Mouse (Mus musculus) hematopoietic multipotent progenitor cell, adult 10-12 weeks (in vitro differentiated cells): Measurements from ENCODE around the gene Castor1. TPM values are rescaled to one million over a fixed set of nuclear protein-coding genes. Genes with fewer than 3 reads are reported as not detected.

Experiments
- polyA plus RNA-seq: library from polyadenylated mRNA; stranded (reverse); fragments of >175 nt; gene quantifications from 2 replicates; pipeline ENCODE4 v1.2.3, GENCODE M21; 2012; ENCODE audit warnings: low replicate concordance

Castor1 gene
- polyA plus RNA-seq: 4.4 and 7.2 TPM in 2 replicates

GRCm38 (mm10) chr11:4217914-4218629 lies at the start of gene Castor1:
TSS of gene Castor1 (plus strand) at chr11:4218225.

DNA sequence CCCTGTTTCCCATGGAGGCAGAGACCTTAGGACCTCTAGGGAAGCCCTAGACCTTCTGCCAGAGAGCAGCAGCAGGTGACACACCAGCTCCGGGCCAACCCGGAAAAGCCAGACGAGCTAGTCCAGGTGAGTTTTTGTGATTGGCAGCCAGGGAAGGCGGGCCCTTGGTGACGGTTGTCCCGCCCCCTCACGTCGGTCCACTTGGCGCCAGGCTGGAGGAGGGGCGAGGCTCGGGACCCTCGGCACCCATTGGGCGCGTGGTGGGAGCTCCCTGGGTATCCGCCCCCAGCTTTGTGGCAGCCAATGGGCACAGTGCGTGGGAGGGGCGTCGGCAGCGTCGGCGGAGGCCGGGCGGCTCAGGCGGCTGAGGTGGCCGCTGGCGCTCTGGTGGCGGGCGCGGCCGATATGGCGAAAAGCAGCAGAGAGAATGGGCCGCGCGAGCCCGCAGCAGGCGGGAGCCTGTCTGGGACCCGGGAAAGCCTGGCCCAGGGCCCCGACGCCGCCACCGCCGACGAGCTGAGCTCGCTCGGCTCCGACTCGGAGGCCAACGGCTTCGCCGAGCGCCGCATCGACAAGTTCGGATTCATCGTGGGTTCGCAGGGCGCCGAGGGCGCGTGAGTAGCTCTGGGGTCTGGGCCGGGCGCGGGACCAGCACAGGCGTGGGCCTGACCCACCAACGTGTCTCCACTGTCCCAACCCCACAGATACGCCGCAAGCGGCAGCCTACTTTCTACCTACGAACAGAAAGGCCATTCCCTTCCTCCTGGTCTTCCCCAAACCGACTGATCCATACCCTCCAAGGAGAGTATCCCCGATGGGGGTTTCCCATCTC lies 31.3 kb upstream of the Castor1 start, which contains the start of gene Tbc1d10a:
TSS of gene Tbc1d10a (plus strand) at position 304 of the 832 bp plus-strand sequence.

GRCm38 (mm10) chr11:4235665-4236545 lies 17.9 kb downstream of the Castor1 start, which contains the start of gene Osm:
TSS of gene Osm (plus strand) at chr11:4236420.

GRCm38 (mm10) chr11:4256846-4257607 lies 39.0 kb downstream of the Castor1 start, which contains the start of gene Lif:
TSS of gene Lif (plus strand) at chr11:4257557.

Other genes starting within 250 kb of the Castor1 start
- not detected in 2 replicates for gene 4930556J24Rik, start 241.4 kb upstream of the Castor1 start, polyA plus RNA-seq
- not detected in 2 replicates for gene Gal3st1, start 234.6 kb upstream of the Castor1 start, polyA plus RNA-seq
- gene Sec14l4, start 186.8 kb upstream of the Castor1 start, polyA plus RNA-seq: not detected in 2 replicates
- gene Sec14l3, start 153.4 kb upstream of the Castor1 start, polyA plus RNA-seq: not detected in 2 replicates
- gene Mtfp1, start 122.8 kb upstream of the Castor1 start, polyA plus RNA-seq: 2.3 and 4.6 TPM in 2 replicates
- gene Sec14l2, start 94.8 kb upstream of the Castor1 start, polyA plus RNA-seq: 0.96 and 6.3 TPM in 2 replicates
- 26.9 and 39.5 TPM in 2 replicates for gene Rnf215, start 83.0 kb upstream of the Castor1 start, polyA plus RNA-seq
- 3.5 and 5.0 TPM in 2 replicates for gene Ccdc157, start 57.9 kb upstream of the Castor1 start, polyA plus RNA-seq
- 34.5 and 66.6 TPM in 2 replicates for gene Sf3a1, start 57.9 kb upstream of the Castor1 start, polyA plus RNA-seq
- 43.9 and 56.0 TPM in 2 replicates for gene Tbc1d10a, start 31.4 kb upstream of the Castor1 start, polyA plus RNA-seq
- 7.6 and 18.1 TPM in 2 replicates for gene Osm, start 18.2 kb downstream of the Castor1 start, polyA plus RNA-seq
- 0.54 and 0.73 TPM in 2 replicates for gene Lif, start 39.3 kb downstream of the Castor1 start, polyA plus RNA-seq
- gene Hormad2, start 222.9 kb downstream of the Castor1 start, polyA plus RNA-seq: not detected in 2 replicates